Mouse (Mus musculus): ENCODE measurements around the gene Zfp963. TPM values are rescaled to one million over a fixed set of nuclear protein-coding genes. Genes with fewer than 3 reads are reported as not detected.

Gene Zfp963
- polyA plus RNA-seq, 1 experiment from 2014 or later: 6.8 TPM

DNA sequence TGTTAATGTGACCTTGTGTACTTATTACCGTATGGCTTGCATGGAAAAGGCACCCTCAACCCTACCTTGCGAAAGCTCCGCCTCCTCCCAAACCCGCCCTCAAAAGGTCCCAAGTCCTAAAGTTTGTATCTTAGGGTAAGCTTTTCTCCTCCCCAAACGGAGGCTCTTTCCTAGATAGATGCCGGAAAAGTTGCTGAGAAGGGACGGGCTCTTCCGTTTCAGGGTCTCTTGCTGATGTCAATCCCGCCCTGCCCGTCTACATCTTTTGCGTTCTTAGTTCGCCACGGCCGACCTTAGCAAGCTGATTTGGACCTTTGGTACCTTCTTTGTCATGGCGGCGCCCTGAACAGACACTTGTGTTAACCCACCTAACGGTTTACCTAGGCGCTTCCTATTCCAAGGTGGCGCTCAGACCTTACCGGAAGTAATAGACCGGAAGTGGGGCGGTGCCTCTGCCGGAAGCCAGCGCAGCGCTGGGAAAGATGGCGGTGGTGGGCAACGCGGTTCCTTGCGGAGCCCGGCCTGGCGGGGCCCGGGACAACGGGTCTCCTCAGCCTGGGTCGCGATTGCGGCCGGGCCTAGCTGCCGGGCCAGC, 41.1 kb upstream of the Zfp963 start, which contains the start of the genes Atp13a1 and Zfp866:
TSS of gene Atp13a1 (plus strand) at position 391 of the 595 bp plus-strand sequence.
TSS of gene Zfp866 (minus strand) at position 406 of the 595 bp plus-strand sequence.
- H3K9me3 ChIP-seq (ENCODE audit: control insufficient read depth, low read length): no peaks in the 10 kb centered on the region
- H3K27me3 ChIP-seq (ENCODE audit: control insufficient read depth, insufficient read depth, low read length): no peaks in the 10 kb centered on the region
- H3K4me2 ChIP-seq (replicated peaks; ENCODE audit: low read depth, low read length): peak within 1 kb of the TSS; percentile 79
- ATAC-seq (ENCODE audit: low FRiP score, low TSS enrichment): peak; percentile 94
- H3K4me3 ChIP-seq (ENCODE audit: low read length): peak within 1 kb of the TSS; percentile 99
- H3K4me1 ChIP-seq (ENCODE audit: control insufficient read depth, insufficient read depth, low read length): peaks cover 12% of the 10 kb centered on the region
- peaks cover 27% of the 10 kb centered on the region for H3K36me3 ChIP-seq (ENCODE audit: control insufficient read depth, insufficient read depth, low read length)
- peak within 1 kb of the TSS; percentile 84 for H3K27ac ChIP-seq (ENCODE audit: low read depth, low read length)
- under 1% methylated on average over 38 of the region's 38 CpGs for WGBS
- peak within 1 kb of the TSS; percentile 96 for H3K9ac ChIP-seq (ENCODE audit: low read depth, low read length)

DNA sequence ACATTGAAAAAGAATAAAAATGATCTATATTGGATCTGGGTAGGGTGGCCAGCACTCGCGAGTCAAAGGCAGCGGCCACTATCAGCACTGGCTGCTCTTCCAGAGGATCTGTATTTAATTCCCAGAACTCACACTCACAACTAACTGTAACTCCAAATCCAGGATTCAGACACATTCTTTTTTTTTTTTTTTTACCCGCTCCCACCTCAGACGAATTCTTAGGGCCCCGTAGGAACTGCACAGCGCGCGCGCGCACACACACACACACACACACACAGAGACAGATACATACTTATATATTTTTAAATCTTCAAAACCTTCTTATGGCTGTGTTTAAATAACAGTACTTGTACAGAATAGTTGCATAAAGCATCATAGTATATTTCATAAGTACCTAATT, 40.6 kb upstream of the Zfp963 start:
- Histone ChIP-seq H3K4me3 (ENCODE audit: low read length) (peak overlapping the region; percentile 99), H3K36me3 (ENCODE audit: control insufficient read depth, insufficient read depth, low read length) (peaks cover 22% of the 10 kb centered on the region), H3K4me2 (replicated peaks; ENCODE audit: low read depth, low read length) (peak overlapping the region; percentile 79), H3K4me1 (ENCODE audit: control insufficient read depth, insufficient read depth, low read length) (peaks cover 12% of the 10 kb centered on the region), H3K9ac (ENCODE audit: low read depth, low read length) (peak overlapping the region; percentile 96; the same call in 1 of the 2 replicates), H3K27ac (ENCODE audit: low read depth, low read length) (peak overlapping the region; percentile 84), H3K27me3 (ENCODE audit: control insufficient read depth, insufficient read depth, low read length) (no peaks in the 10 kb centered on the region), H3K9me3 (ENCODE audit: control insufficient read depth, low read length) (no peaks in the 10 kb centered on the region)
- 0 out of 2 replicates have a peak, but pooled peaks have one; percentile 21 for ATAC-seq (ENCODE audit: low FRiP score, low TSS enrichment)
- WGBS: 33% methylated on average over 11 of the region's 11 CpGs

DNA sequence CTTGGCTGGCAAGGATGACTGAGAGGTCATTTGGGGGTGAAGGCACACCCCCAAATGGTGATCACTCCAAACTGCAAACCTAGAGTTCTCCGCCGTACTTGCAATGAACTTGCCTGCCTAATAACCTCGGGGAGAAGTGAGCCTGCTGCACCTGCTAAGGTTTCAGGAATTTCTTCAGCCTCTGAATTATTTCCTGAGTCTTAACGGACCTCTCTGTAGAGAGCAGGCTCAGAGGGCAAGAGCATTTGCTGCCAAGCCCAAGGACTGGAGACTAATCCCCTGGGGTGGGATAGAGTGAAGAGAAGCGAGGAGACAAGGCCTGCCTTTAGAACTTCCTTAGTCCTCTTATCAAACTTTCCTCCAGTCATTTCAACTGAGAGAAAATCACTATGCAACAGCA, 40.0 kb upstream of the Zfp963 start:
- ATAC-seq (ENCODE audit: low FRiP score, low TSS enrichment): no peak
- Histone ChIP-seq H3K9me3 (ENCODE audit: control insufficient read depth, low read length) (no peaks in the 10 kb centered on the region), H3K27me3 (ENCODE audit: control insufficient read depth, insufficient read depth, low read length) (no peaks in the 10 kb centered on the region), H3K9ac (ENCODE audit: low read depth, low read length) (no peak overlapping the region), H3K4me3 (ENCODE audit: low read length) (0 out of 2 replicates have a peak overlapping the region, but pooled peaks have one; percentile 99), H3K4me1 (ENCODE audit: control insufficient read depth, insufficient read depth, low read length) (peaks cover 12% of the 10 kb centered on the region), H3K27ac (ENCODE audit: low read depth, low read length) (no peak overlapping the region), H3K4me2 (replicated peaks; ENCODE audit: low read depth, low read length) (peak overlapping the region; percentile 79), H3K36me3 (ENCODE audit: control insufficient read depth, insufficient read depth, low read length) (peaks cover 16% of the 10 kb centered on the region)
- WGBS: 74% methylated on average over 5 of the region's 5 CpGs

DNA sequence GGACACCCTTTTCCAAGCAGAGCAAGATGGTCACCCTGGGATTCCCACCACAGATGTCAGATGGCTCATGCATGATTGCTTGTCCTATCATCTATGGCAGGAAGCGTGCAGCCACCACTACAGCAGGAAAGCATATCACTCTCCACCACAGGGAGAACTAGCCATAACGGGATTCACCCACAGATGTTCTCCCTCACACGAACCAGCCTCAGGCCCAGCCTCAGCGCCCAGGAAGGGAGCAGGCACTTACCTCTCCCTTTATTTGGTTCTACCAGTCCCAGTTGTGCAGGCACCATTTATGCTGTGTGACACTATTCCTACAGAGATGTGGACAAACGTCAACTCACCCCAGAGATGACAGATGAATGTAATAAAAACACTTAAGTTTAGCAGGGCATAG, 39.3 kb upstream of the Zfp963 start:
- H3K9ac ChIP-seq (ENCODE audit: low read depth, low read length): no peak overlapping the region
- H3K27ac ChIP-seq (ENCODE audit: low read depth, low read length): no peak overlapping the region
- peaks cover 12% of the 10 kb centered on the region for H3K4me1 ChIP-seq (ENCODE audit: control insufficient read depth, insufficient read depth, low read length)
- H3K9me3 ChIP-seq (ENCODE audit: control insufficient read depth, low read length): no peaks in the 10 kb centered on the region
- 90% methylated on average over 5 of the region's 5 CpGs for WGBS
- H3K4me3 ChIP-seq (ENCODE audit: low read length): no peak overlapping the region
- no peaks in the 10 kb centered on the region for H3K27me3 ChIP-seq (ENCODE audit: control insufficient read depth, insufficient read depth, low read length)
- H3K36me3 ChIP-seq (ENCODE audit: control insufficient read depth, insufficient read depth, low read length): peaks cover 9% of the 10 kb centered on the region
- no peak for ATAC-seq (ENCODE audit: low FRiP score, low TSS enrichment)
- no peak overlapping the region for H3K4me2 ChIP-seq (replicated peaks; ENCODE audit: low read depth, low read length)

DNA sequence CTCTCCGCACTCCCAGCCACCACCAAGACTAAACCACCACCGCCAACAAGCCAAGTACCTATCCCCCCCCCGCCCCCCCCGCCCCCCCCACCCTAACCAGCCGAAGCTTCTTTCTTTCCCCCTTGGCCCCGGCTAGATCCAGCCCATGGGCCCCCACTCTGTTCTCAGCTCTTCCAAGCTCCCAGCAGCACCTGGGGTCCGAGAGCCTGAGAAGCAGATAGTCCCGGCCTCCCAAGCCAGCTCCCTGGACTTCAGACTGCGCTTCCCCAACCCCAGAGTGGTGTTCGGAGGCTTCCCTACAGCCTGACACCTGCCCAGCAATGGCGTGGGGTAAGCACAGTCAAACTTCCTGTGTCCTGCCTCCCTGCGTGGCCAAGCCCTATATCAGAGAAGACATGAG, 27.3 kb upstream of the Zfp963 start:
- Histone ChIP-seq H3K4me2 (replicated peaks; ENCODE audit: low read depth, low read length) (no peak overlapping the region), H3K36me3 (ENCODE audit: control insufficient read depth, insufficient read depth, low read length) (no peaks in the 10 kb centered on the region), H3K4me3 (ENCODE audit: low read length) (no peak overlapping the region), H3K27ac (ENCODE audit: low read depth, low read length) (no peak overlapping the region), H3K9ac (ENCODE audit: low read depth, low read length) (no peak overlapping the region), H3K27me3 (ENCODE audit: control insufficient read depth, insufficient read depth, low read length) (no peaks in the 10 kb centered on the region), H3K9me3 (ENCODE audit: control insufficient read depth, low read length) (no peaks in the 10 kb centered on the region), H3K4me1 (ENCODE audit: control insufficient read depth, insufficient read depth, low read length) (peaks cover 10% of the 10 kb centered on the region; the same call in 1 of the 2 replicates)
- no peak for ATAC-seq (ENCODE audit: low FRiP score, low TSS enrichment)
- WGBS: 72% methylated on average over 9 of the region's 12 CpGs

DNA sequence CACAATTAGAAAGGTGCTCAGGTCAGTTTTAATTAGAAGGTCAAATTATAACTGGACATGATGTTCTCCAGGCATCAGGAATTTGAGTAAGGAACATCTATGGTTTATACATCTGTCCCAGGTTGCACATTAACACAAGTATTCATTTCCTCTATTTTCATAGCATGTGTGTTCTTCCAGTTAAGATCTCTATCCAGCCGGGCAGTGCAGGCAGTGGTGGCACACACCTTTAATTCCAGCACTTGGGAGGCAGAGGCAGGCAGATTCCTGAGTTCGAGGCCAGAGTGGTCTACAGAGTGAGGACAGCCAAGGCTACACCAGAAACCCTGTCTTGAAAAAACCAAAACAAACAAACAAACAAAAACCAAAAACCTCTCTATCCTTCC, 25.4 kb upstream of the Zfp963 start:
- Histone ChIP-seq H3K4me2 (replicated peaks; ENCODE audit: low read depth, low read length) (peak overlapping the region; percentile 36), H3K36me3 (ENCODE audit: control insufficient read depth, insufficient read depth, low read length) (0 out of 2 replicates have a peak, but pooled peaks cover 4% of the 10 kb centered on the region), H3K9ac (ENCODE audit: low read depth, low read length) (no peak overlapping the region), H3K4me3 (ENCODE audit: low read length) (peak overlapping the region; percentile 82), H3K9me3 (ENCODE audit: control insufficient read depth, low read length) (no peaks in the 10 kb centered on the region), H3K27me3 (ENCODE audit: control insufficient read depth, insufficient read depth, low read length) (no peaks in the 10 kb centered on the region), H3K27ac (ENCODE audit: low read depth, low read length) (no peak overlapping the region), H3K4me1 (ENCODE audit: control insufficient read depth, insufficient read depth, low read length) (peaks cover 10% of the 10 kb centered on the region; the same call in 1 of the 2 replicates)
- 46% methylated on average over 2 of the region's 2 CpGs for WGBS
- ATAC-seq (ENCODE audit: low FRiP score, low TSS enrichment): no peak; the same call in 1 of the 2 replicates

DNA sequence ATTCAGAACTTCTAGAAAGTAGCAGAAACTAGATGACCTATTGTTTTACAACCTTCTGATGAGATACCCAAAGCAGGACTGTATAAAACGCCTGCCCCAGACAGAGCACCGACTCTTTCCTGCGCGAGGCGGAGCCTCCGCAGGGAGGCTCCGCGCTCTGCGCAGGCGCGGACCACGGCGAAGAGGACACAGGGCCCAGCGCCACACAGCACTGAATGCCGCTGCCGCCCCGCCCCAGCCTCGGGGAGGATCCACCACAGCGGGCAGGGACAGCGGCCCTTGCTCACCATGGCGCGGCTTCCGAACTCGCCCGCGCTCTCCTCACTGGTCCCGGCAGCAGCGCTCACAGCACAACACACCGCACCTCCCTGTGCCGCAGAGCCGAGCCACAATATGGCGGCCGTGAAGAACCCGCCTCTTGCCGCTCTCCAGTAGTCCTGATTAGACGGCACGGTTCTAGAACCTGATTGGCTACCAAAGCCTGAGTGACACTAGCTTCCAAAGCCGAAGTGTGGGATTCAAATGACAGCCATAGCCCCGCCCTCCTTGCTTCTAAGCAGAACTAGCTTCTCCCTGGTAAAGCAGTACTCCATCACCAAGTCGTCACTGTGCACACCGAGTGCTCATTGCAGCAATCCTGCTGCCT, 24.9 kb upstream of the Zfp963 start, which contains the start of gene Gm20422:
TSS of gene Gm20422 (minus strand) at position 384 of the 646 bp plus-strand sequence.
- peak within 1 kb of the TSS; percentile 94 for H3K9ac ChIP-seq (ENCODE audit: low read depth, low read length)
- peak within 1 kb of the TSS; percentile 65 for H3K4me2 ChIP-seq (replicated peaks; ENCODE audit: low read depth, low read length)
- no peaks in the 10 kb centered on the region for H3K27me3 ChIP-seq (ENCODE audit: control insufficient read depth, insufficient read depth, low read length)
- no peaks in the 10 kb centered on the region for H3K9me3 ChIP-seq (ENCODE audit: control insufficient read depth, low read length)
- H3K36me3 ChIP-seq (ENCODE audit: control insufficient read depth, insufficient read depth, low read length): peaks cover 7% of the 10 kb centered on the region; the same call in 1 of the 2 replicates
- peaks cover 10% of the 10 kb centered on the region; the same call in 1 of the 2 replicates for H3K4me1 ChIP-seq (ENCODE audit: control insufficient read depth, insufficient read depth, low read length)
- peak; percentile 99 for ATAC-seq (ENCODE audit: low FRiP score, low TSS enrichment)
- H3K27ac ChIP-seq (ENCODE audit: low read depth, low read length): peak within 1 kb of the TSS; percentile 99
- under 1% methylated on average over 41 of the region's 41 CpGs for WGBS
- peak within 1 kb of the TSS; percentile 82 for H3K4me3 ChIP-seq (ENCODE audit: low read length)

DNA sequence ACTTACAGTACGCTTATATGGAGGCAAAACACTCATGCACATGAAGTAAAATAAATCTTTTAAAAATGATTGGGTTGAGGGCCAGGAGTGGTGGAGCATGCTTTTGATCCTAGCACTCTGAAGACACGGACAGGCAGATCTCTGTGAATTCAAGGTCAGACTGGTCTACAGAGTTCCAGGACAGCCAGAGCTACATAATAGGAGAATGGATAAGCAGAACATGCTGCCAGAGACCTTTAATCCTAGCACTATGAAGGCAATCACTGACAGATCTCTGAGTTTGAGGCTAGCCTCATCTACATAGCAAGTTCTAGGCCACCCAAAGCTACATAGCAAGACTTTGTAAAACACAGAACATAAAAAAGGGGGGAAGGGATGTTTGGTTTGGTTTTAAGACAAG, 22.3 kb upstream of the Zfp963 start:
- 83% methylated on average over 2 of the region's 2 CpGs for WGBS
- H3K4me2 ChIP-seq (replicated peaks; ENCODE audit: low read depth, low read length): no peak overlapping the region
- no peak for ATAC-seq (ENCODE audit: low FRiP score, low TSS enrichment)
- no peaks in the 10 kb centered on the region for H3K9me3 ChIP-seq (ENCODE audit: control insufficient read depth, low read length)
- H3K9ac ChIP-seq (ENCODE audit: low read depth, low read length): no peak overlapping the region
- H3K27ac ChIP-seq (ENCODE audit: low read depth, low read length): no peak overlapping the region
- no peaks in the 10 kb centered on the region for H3K27me3 ChIP-seq (ENCODE audit: control insufficient read depth, insufficient read depth, low read length)
- H3K4me3 ChIP-seq (ENCODE audit: low read length): no peak overlapping the region
- H3K4me1 ChIP-seq (ENCODE audit: control insufficient read depth, insufficient read depth, low read length): peaks cover 10% of the 10 kb centered on the region; the same call in 1 of the 2 replicates
- H3K36me3 ChIP-seq (ENCODE audit: control insufficient read depth, insufficient read depth, low read length): peaks cover 32% of the 10 kb centered on the region

DNA sequence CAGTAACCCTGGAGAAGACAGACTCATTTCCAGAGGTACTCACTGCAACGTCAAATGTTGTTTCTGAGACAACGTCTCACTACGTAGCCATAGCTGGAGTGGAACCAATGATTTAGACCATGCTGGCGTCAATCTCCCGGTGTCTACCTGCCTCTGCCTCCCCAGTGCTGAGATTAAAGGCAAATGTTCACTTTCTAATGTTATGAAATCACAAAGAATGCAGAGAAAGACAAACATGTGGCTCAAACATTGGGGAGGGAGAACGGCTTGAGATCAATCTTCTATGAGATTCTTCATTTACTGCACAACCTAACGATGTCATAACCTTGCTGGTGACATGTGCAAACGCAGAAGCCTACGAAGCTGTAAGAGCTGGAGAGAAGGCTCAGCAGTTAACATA, 21.5 kb upstream of the Zfp963 start:
- Histone ChIP-seq H3K4me1 (ENCODE audit: control insufficient read depth, insufficient read depth, low read length) (peaks cover 10% of the 10 kb centered on the region; the same call in 1 of the 2 replicates), H3K4me3 (ENCODE audit: low read length) (no peak overlapping the region), H3K4me2 (replicated peaks; ENCODE audit: low read depth, low read length) (no peak overlapping the region), H3K9me3 (ENCODE audit: control insufficient read depth, low read length) (peaks cover 5% of the 10 kb centered on the region; the same call in 1 of the 2 replicates), H3K27ac (ENCODE audit: low read depth, low read length) (no peak overlapping the region), H3K27me3 (ENCODE audit: control insufficient read depth, insufficient read depth, low read length) (no peaks in the 10 kb centered on the region), H3K9ac (ENCODE audit: low read depth, low read length) (no peak overlapping the region), H3K36me3 (ENCODE audit: control insufficient read depth, insufficient read depth, low read length) (peaks cover 41% of the 10 kb centered on the region)
- 86% methylated on average over 9 of the region's 9 CpGs for WGBS
- ATAC-seq (ENCODE audit: low FRiP score, low TSS enrichment): no peak

Data from kidney, embryonic 14.5 days (tissue).